Mouse (Mus musculus): Measurements from ENCODE around the gene Plekhm1.

Gene Plekhm1

DNA sequence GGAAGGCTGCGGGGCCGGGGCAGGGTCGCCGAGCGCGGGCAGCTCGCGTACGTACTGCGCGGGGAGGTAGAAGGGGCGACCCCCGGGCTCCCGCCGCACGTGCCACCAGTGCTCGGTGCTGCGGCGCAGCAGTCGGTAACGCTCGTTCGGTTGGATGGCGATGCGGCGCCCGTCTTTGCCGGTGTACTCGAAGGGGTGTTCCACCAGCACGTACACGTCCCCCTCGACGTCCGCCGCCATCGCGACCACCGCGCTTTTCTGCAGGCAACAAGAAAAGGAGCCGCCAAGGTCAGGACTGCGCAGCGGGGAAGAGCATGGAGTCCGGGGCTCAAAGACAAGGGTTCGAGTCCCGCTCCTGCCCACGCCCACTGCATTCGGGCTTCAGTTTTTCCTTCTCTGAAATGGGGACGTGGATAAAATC lies 51.8 kb downstream of the Plekhm1 start:
- no peak for DNase-seq (ENCODE audit: low spot score)

DNA sequence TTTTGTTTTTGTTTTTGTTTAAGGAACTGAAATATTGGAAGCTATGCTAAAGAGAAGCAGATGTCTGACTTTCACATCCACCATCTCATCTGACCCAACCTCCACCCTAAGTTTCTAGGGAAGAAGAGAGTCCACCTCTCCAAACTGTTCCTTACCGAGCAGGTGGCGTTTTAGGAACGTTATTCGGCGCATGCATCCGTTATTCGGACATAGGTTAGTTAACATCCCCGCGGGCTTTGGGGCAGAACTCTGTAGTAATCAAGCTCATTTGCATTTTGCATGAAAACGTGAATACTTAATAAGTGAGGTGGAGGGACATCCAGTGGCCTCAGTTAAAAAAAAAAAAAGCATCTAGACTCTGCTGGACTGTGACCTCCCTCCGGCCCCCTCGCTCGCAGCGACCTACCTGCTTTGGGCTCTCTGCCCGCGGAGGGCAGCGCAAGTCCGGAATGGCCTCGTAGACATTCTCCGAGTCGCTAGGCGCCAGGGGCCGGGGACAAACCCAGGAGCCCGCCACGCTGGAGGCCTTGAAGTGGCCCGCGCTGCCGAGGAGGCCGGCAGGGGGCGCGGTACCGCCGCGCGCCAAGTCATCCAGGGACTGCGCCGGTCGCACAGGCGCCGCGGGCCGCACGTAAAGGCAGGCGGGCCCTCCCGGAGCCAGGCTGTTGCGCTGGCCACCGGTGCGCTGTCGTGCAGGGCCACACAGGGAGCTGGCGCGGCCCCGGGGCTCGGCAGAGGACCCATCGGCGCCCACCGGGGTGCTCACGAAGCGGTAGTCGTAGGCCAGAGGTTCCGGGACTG lies 52.4 kb downstream of the Plekhm1 start:
- DNase-seq (ENCODE audit: low spot score): peak; percentile 88

DNA sequence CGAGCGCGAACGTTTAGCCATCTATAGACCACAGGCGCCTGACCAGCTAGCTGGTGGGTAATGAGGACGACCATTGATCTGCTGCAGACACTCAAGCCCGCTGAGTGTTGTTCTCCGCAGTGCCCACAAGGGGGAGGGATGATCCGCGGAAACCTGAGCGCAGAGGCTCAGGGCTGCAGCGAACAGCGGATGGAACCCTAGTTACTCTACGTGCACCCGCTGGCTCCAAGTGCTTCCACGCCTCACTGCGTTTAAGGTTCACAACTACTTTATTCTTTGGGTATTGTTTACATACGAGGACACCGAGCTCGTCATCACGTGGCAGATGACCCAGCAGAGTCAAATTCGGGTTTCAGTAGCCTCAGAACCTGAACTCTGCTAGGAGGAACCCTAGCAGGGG lies 53.4 kb downstream of the Plekhm1 start:
- DNase-seq (ENCODE audit: low spot score): peak; percentile 77

DNA sequence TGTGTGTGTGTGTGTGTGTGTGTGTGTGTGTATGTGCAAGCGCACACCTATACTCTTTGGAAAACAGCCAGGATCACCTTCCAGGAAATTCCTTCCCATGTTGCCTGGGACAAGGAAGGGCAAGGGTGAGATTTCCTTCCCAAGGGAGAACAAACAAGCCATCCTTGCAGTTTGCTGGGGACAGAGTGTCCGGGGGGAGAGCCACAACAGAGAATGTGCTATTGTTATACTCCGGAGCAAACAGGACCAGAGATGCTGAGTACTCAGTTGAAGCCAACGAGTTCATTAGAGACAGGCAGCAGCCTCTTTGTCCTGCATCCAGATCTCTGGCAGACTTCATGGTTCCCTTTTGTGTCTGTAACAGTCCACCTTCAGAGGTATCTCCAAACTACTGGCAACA lies 54.2 kb downstream of the Plekhm1 start:
- no peak for DNase-seq (ENCODE audit: low spot score)

DNA sequence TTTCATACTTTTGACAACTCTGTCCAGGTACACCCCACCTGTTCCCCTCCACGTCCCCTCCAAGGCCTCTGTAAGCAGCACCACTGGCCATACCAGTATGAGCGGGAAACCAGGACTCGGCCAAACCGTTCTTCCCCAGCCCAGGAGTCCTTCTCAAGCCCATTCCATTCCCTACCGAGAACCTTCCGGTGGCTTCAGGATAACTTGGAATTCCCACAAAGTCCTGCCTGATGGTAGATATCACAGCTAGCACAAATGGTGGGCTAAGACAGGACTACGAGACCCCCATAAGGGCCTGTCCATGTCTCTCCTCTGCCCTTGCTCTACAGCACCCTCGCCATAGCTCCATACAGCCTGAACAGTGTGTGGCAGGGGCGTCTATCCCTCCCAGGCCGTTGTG lies 54.8 kb downstream of the Plekhm1 start:
- no peak for DNase-seq (ENCODE audit: low spot score)

DNA sequence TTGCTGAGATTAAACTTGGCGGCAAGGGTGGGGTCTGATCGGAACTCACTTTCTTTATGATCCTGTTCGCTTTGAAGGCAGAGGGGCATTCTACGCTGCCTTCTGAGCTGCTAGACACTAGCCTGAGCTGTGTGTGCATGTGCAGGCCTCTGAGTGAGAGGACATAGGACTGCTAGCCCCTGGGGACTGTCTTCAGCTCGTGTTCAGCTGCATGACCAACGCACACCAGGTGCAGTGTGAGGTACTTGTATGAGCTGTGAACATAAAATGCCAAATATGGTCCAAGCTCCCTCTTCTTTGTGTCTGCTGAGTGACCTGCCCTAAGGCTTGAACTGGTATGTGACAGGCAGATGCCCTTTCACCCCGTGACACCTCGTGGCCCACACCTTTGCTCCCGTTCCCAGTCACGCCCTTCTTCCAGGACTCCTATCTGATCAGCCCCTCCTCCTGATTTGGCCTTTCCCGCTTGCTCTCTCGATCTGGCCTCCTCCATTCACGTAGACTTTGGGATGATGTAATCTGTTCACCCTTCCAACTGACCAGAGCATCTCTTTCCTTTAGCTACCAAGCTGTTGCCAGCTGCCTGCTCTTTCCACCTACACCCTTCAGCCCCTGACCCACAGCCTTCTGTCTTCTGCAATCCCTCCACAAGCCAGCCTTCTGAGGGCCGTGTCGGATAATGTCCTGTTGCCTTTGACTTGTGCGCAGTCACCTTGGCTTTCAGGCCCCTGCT lies 55.4 kb downstream of the Plekhm1 start:
- no peak for DNase-seq (ENCODE audit: low spot score)

GRCm38 (mm10) chr11:103356032-103356571 lies 56.4 kb downstream of the Plekhm1 start:
- DNase-seq (ENCODE audit: low spot score): no peak

- no peak for DNase-seq (ENCODE audit: low spot score)
Measured at GRCm38 (mm10) chr11:103355251-103355650, 57.2 kb downstream of the Plekhm1 start.

GRCm38 (mm10) chr11:103354033-103354432 lies 58.5 kb downstream of the Plekhm1 start:
- no peak for DNase-seq (ENCODE audit: low spot score)

DNA sequence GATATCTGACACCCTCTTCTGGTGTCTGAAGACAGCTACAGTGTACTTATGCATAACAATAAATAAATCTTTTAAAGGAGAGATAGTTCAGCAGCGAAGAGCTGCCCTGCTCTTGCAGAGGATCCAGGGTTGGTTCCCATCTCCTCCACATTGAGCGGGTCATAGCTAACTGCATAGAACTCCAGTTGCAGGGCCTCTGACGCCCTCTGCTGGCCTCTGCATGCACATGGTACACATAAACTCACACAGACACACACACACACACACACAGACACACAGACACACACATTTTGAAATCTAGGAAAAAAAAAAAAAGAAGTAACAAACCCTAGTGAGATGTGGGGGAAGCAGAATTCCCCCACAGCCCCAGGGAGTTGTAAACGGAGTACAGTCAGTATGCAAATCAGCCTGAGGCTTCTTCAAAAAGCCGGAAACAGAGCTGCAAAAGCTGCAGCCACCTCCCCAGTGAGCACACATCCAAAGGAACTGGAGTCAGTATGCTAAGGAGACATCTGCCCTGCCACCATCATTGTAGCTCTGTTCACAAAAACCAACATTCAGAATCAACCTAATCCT lies 60.2 kb downstream of the Plekhm1 start:
- no peak for DNase-seq (ENCODE audit: low spot score)

DNA sequence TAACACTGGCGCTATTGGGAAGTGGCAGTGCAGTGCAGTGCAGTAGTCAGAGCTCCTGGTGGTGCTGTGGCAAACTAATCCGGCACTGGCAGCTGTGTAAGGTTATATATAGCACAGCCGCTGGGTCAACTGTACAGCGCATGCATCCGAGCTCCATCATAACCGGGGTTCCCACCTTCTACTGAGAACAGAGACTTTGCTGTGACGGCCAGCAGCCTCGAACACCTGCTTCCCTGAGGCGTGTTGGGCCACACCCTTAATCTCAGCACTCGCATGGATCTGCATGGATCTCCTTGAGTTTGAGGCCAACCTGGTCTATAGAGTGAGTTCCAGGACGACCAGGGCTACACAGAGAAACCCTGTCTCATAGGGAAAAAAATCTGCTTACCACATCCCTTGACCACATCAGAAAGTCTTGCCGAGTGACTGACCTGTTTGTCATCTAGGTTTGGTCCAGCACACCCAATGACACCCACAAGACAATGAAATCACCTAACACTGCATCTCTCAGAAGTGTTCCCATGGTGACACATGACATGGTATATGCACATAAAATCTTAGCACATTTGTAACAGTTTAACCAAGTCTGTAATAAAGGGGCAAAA lies 61.7 kb downstream of the Plekhm1 start:
- no peak for DNase-seq (ENCODE audit: low spot score)

- no peak for DNase-seq (ENCODE audit: low spot score)
Measured at GRCm38 (mm10) chr11:103349699-103350098, 62.8 kb downstream of the Plekhm1 start.

DNA sequence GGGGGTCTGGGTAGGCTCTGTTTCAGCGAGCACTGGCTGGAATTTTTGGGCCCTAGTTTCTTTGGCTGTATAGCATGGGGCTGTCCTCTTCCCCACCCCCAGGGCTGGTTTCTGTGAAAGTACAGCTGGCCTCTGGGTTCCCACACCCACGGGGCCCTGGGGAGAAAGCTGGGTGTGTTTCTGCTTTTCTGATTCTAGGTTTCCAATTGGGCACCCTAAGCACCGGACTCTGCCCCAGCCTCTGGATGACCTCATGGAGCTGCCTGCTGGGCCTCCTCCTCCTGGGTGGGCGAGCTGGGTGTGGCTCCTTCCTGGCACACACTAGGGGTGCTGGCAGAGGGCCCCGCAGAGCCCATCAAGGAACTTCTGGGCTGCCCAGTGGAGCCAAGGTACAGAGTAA lies 65.8 kb downstream of the Plekhm1 start:
- DNase-seq (ENCODE audit: low spot score): no peak

DNA sequence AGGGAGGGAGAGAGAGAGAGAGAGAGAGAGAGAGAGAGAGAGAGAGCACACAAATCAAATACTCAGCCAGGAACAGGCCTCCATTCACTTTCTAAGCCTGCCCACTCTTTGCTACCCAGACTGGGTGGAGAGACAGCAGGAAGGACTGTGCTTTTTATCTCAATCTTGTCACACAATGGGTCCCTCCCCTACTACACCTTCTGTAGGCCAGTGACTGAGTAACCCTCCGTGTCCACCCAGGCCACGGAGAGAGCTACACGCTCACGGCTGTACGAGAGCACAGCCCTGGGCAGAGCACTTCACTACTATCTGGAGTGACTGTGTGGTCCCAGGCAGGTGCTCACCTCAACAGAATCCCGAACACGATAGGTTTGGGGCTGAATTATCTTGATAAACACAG lies 66.3 kb downstream of the Plekhm1 start:
- no peak for DNase-seq (ENCODE audit: low spot score)

DNA sequence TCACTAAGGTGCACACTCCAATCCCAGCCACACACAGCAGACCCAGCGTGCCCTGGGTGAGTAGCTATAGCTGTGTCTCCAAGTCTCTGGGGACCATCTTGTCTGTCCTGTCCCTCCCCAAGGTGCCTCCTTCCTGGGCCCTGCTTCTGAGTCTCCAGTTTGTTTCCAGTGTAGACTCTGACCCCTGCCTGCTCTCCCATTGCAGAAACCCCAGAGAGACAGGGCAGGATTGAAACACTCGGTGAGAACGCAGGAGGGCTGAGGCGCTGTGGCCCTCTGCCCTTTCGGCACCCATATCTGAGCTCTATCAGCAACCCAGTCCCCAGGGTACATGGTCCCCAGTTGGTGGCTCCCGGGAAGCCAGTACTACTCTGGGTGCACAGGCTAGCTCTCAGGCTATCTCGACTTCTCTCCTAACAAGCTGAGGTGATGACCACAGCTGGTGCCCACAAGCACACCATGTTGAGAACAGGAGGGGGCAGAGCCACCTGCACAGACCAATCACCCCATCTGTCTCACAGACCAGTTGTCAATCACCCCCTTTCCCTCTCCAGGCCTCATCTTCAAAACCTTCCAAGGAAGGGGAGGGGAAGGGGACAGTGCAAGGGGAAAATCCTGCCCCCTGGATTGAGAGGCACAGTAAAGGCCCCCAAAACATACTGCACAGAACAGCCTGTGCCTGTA lies 66.9 kb downstream of the Plekhm1 start:
- DNase-seq (ENCODE audit: low spot score): no peak

GRCm38 (mm10) chr11:103344494-103345332 lies 67.8 kb downstream of the Plekhm1 start:
- DNase-seq (ENCODE audit: low spot score): no peak

- no peak for DNase-seq (ENCODE audit: low spot score)
Measured at GRCm38 (mm10) chr11:103343881-103344280, 68.6 kb downstream of the Plekhm1 start.

- no peak for DNase-seq (ENCODE audit: low spot score)
Measured at GRCm38 (mm10) chr11:103343063-103343462, 69.4 kb downstream of the Plekhm1 start.

- DNase-seq (ENCODE audit: low spot score): no peak
Measured at GRCm38 (mm10) chr11:103340677-103341076, 71.8 kb downstream of the Plekhm1 start.

- no peak for DNase-seq (ENCODE audit: low spot score)
Measured at GRCm38 (mm10) chr11:103340130-103340529, 72.4 kb downstream of the Plekhm1 start.

All from ovary, postnatal 36 days (tissue).